Mouse (Mus musculus) mesoderm, embryonic 11.5 days (tissue): ENCODE results near the gene Mfap3l.
"Not testable (repeated sequence)": the region's sequence is repeated elsewhere in the genome, so short reads cannot be mapped to it uniquely, and the experiment has no call there.

Experiments used
- DNase-seq: peaks from one replicate; pipeline ENCODE4 v3.0.0-alpha.2; 2012; ENCODE audit warnings: low read depth, low spot score

The Mfap3l gene

GRCm38 (mm10) chr8:60650119-60650518 is 17.5 kb downstream of the Mfap3l start:
- no peak for DNase-seq

- DNase-seq, result no peak
Observed at GRCm38 (mm10) chr8:60657425-60658113, 24.9 kb downstream of the Mfap3l start.

GRCm38 (mm10) chr8:60658114-60658500 is 25.5 kb downstream of the Mfap3l start:
- no peak for DNase-seq

- not testable (repeated sequence) for DNase-seq
Observed at GRCm38 (mm10) chr8:60658686-60659085, 26.1 kb downstream of the Mfap3l start.

- no peak for DNase-seq
Observed at GRCm38 (mm10) chr8:60659721-60660120, 27.1 kb downstream of the Mfap3l start.

- no peak for DNase-seq
Observed at GRCm38 (mm10) chr8:60661191-60661590, 28.6 kb downstream of the Mfap3l start.

GRCm38 (mm10) chr8:60663552-60663951 is 30.9 kb downstream of the Mfap3l start:
- DNase-seq, result peak; percentile 21

- no peak for DNase-seq
Observed at GRCm38 (mm10) chr8:60665821-60666220, 33.2 kb downstream of the Mfap3l start.

GRCm38 (mm10) chr8:60666852-60667251 is 34.2 kb downstream of the Mfap3l start:
- no peak for DNase-seq

GRCm38 (mm10) chr8:60678590-60678989 is 46.0 kb downstream of the Mfap3l start:
- no peak for DNase-seq

- no peak for DNase-seq
Observed at GRCm38 (mm10) chr8:60681811-60682210, 49.2 kb downstream of the Mfap3l start.

GRCm38 (mm10) chr8:60682340-60682739 is 49.7 kb downstream of the Mfap3l start:
- DNase-seq, result no peak

- DNase-seq, result peak; percentile 1
Observed at GRCm38 (mm10) chr8:60711516-60712086, 79.0 kb downstream of the Mfap3l start.

GRCm38 (mm10) chr8:60714724-60715123 is 82.1 kb downstream of the Mfap3l start:
- no peak for DNase-seq

GRCm38 (mm10) chr8:60718692-60719091 is 86.1 kb downstream of the Mfap3l start:
- no peak for DNase-seq
